Mouse (Mus musculus) monocyte, adult 2 months (primary cell): ENCODE measurements at regions not wholly inside any gene's neighbourhood (a gene's known extent, or its start where the extent isn't known, plus 50 kb on each side); places are given as distances from the start of the nearest gene placed in this dataset.
A peak's percentile ranks its signal among the peaks of the same experiment; 100 is the strongest.

Experiments used
- DNase-seq, 2 experiments: peaks; one replicate each; pipeline ENCODE4 v3.0.0; 2022; ENCODE audit warnings: low spot score in 2 of 2, low read depth in 1 of 2

DNA sequence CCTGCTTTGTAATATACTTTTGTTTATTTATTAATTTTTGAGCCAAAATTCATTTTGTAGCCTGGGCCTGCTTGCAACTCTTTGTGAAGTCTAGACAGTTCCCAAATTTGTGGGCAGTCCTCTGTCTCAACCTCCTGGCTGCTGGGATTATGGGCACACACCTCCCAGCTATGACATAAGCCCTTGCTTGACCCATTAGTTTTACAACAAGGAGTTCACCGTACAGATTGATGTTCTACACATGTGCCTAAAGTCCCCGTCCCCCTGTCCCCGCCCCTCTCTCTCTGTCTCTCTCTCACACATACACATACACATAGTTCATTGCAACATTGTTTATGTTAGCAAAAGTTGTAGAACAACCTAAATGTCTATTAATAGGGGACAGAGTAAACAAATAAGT lies 63.7 kb upstream of the Abca1 start:
- DNase-seq: no peak

DNA sequence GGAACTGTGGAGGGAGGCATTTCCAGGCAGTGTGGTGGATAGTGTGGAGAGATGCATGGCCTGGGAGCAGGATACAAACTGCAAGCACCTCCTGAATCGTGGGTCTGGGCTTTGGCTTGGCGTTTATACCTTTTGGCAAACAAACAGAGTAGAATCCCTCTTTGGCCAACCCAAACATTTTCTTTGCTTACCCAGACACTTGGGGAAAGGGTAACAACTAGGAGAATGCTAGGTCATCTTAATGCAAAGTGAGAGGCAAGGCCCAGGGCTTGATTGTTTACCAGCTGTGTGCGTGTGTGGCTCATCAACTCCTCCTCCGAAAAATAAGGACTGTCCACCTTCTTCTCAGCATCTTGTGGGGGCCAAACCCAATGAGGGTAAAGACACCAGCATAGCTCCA lies 61.1 kb upstream of the Abca1 start:
- no peak for DNase-seq

DNA sequence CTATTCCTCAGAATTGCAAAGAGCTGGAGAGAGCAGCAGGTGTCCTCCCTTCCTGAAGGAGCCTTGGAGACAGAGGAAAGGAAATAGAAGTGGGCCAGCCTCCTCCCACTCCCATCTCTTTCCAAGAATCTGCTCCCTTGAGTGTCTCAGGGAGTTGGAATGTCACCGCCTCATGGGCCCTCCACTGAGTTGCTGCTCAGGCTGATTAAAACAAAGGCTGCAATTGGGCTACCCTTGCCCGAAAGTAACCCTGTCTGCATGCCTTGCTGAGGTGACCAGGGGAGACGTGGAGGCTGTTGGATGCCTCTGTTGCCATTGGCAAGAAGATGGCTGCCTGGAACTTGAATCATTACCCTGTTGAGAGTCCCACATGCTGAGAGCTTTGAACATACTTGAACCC lies 59.7 kb upstream of the Abca1 start:
- DNase-seq: no peak

DNA sequence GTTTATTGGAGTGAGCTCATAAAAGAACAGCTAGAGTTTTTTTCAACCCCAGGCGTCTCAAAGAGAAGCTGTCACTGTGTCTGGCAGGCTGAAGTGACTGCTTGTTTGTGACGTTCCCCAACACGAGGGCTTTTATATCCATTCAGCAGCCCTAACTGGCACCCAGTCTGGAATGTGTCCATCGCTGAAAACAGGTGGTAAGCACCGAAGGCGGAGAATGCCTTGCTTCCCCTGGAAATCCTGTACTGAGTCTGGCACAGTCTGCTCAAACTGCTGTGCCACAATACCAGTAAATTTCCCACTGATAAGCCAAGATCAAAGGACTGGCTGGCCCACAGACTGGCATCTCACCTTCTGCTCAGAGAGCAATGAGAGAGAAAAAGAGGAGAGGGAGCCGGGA lies 59.1 kb upstream of the Abca1 start:
- DNase-seq: no peak

DNA sequence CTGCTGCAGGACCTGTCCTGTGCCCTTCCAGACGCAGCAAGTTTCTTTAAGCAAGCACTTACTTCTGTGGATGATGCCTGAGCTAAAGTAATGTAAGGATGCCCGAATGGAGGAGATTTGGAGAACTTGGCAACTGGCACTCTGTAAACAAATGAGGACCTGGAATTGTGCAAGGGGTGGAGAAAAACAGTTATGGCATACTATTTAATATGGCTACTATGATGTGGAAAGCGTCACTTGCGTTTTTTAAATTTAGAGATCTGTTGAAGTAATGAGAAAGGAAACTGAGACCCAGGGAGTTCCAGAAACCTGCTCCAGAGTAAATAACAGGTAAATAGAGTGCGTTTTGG lies 58.6 kb upstream of the Abca1 start:
- no peak for DNase-seq

DNA sequence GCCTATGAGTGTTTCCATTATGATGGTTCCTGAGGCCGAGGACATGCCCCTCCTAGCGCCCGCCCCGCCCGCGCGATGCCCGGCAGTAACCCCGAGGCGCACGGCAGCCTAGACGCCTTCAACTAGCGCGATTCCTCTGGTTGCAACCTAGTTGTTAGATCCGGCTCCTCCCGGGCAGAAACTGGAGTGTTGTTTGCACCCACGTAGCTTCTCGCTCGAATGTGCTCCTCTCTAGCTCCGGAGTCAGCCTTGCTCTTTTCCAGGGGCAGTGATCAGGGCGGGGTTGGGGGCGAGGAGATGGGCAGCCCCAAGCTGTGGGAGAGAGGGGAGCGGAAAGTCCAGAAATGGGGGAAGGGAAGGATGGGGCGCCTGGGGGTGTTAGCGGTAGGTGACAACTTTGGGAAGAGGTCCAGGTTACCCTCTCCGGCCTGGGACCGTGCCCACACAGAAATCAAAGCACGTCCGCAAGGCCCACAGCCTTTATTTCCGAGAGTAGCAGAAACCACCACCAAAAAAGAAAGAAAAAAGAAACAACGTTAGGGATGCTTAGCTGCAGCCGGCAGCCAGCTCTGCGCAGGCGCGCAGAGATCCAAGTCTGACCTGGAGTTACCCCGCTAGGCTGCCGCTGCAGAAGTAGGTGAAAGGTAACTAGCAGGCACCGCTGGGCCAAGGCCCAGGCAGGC lies 58.1 kb upstream of the Abca1 start:
- peak in 1 of 2 experiments; percentile 57 for DNase-seq

DNA sequence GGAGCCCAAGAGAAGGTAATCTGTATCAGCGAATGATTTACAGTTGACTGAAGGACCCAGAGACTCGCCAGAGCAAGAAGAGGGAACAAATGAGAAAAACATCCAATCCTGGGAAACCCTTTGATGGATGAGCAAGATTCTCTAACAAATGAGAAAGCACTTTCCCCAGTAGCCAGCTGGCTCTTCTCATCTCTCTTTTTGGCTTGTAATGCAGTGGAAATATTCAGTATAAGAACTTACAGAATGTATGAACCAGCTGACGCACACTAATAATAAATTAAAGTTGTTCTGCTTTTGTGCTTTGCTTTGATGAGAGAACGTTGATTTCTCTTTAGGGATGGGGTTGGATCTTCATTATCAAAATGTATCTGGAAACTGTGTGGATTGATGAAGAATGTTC lies 52.8 kb upstream of the Abca1 start:
- no peak for DNase-seq

DNA sequence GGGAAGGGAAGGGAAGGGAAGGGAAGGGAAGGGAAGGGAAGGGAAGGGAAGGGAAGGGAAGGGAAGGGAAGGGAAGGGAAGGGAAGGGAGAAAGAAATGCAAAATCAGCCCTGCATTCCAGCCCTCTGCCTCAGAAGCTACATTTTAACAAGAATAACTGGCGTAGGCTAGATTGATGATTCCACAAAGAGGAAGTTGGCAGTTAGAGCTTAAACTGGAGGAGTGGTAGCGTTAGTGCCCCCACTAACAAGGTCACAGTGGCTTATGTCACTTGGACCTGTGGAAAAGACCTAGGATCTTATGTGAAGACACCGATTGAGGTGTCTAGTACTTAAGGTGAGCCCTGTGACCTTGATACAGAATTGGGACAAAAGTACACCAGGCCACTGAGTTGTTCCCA lies 51.0 kb upstream of the Abca1 start:
- no peak for DNase-seq
